Mouse (Mus musculus): Measurements from ENCODE around the gene Zfp64. TPM values are rescaled to one million over a fixed set of nuclear protein-coding genes. Genes with fewer than 3 reads are reported as not detected.
A peak's percentile ranks its signal among the peaks of the same experiment; 100 is the strongest.

Gene Zfp64
- polyA plus RNA-seq, 1 experiment from 2014 or later = 31.7 TPM

DNA sequence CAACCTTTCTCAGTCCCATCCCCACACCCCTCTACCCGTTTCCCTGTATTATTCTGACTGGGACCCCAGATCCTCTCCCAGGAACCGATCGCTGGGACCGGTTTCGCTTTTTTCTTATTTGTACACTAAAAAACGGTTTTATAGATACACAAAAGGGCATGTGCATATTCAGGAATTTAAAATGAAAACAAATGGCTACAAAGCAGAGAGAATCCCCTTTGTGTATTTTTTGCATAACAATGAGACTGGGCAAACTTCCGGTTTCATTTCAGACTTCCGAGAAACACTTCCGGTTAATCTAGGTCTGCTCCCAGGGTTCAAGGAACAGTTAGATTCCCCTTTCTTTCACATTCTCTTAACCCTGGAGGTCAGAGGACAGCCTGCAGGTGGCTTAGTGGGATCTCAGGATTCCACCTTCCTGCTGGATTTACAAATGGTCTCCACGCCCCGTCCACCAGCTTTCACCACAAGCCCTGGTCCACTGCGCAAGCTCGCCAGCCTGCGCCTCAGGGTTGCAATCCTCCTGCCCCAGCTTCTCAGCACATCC lies 4.0 kb upstream of the Zfp64 start:
- no peak overlapping the region for H3K27ac ChIP-seq (ENCODE audit: low read length)
- H3K4me2 ChIP-seq (ENCODE audit: low read depth, low read length) = no peak overlapping the region
- WGBS = 76% methylated on average over 14 of the region's 14 CpGs
- H3K9ac ChIP-seq (ENCODE audit: low read length) = no peak overlapping the region
- no peaks in the 10 kb centered on the region for H3K27me3 ChIP-seq (ENCODE audit: control insufficient read depth, insufficient read depth, low read depth, low read length)
- peaks cover 5% of the 10 kb centered on the region for H3K4me1 ChIP-seq (replicated peaks; ENCODE audit: control insufficient read depth, insufficient read depth, low read length)
- H3K36me3 ChIP-seq (ENCODE audit: control insufficient read depth, insufficient read depth, low read length) = no peaks in the 10 kb centered on the region
- no peak for ATAC-seq (ENCODE audit: low read depth)
- no peak overlapping the region for H3K4me3 ChIP-seq (ENCODE audit: low read length)
- H3K9me3 ChIP-seq (ENCODE audit: control insufficient read depth, low read length) = no peaks in the 10 kb centered on the region

DNA sequence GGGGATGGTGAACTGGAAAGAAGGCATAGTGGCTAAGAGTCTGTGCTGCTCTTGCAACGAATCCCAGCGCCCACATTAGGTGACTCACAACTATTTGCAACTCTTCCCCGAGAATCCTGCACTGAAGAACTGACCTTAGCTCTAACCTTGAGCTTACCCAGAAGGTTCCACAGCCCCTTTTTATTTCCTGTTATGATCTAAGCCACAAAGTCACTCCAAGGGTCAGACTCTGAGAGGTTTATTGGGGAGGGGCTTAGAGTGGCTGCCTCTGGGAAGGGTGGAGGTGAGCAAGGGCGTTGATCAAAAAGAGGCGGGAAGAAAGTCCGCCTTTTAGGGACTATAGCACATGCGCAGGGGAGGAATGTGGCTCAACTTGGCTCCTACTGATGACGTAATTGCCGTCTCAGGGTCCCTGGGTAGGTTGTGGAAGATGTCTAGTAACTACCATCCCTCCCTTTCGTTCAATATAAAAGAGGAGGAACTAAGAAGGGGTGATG lies 511 bp upstream of the Zfp64 start:
- Histone ChIP-seq H3K36me3 (ENCODE audit: control insufficient read depth, insufficient read depth, low read length) (peaks cover 6% of the 10 kb centered on the region), H3K27ac (ENCODE audit: low read length) (peak overlapping the region; percentile 93), H3K4me2 (ENCODE audit: low read depth, low read length) (peak overlapping the region; percentile 95), H3K9ac (ENCODE audit: low read length) (peak overlapping the region; percentile 96), H3K4me3 (ENCODE audit: low read length) (peak overlapping the region; percentile 92), H3K4me1 (replicated peaks; ENCODE audit: control insufficient read depth, insufficient read depth, low read length) (peaks cover 10% of the 10 kb centered on the region), H3K9me3 (ENCODE audit: control insufficient read depth, low read length) (no peaks in the 10 kb centered on the region), H3K27me3 (ENCODE audit: control insufficient read depth, insufficient read depth, low read depth, low read length) (no peaks in the 10 kb centered on the region)
- WGBS = 49% methylated on average over 10 of the region's 10 CpGs
- no peak for ATAC-seq (ENCODE audit: low read depth)

DNA sequence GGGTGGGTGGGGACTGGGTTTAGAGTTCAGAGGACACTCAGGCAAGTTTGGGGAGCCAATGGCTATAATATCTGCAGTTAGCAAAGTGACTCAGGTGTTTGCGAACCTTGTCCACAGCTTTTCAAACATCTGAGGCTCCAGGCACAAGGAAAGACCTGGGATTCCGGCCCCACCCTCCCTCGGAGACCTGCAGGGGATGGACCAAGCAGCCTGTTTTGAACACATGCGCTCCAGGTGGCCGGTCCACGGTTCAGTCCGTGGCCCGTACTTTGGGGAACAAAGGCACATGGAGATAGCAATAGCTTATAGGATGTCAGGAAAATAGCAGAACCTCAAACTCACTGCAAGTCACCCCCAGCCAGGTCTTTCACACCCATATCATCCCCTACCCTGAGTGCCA lies 1.0 kb downstream of the Zfp64 start:
- H3K4me2 ChIP-seq (ENCODE audit: low read depth, low read length) = peak overlapping the region; percentile 95
- peak overlapping the region; percentile 96 for H3K9ac ChIP-seq (ENCODE audit: low read length)
- no peaks in the 10 kb centered on the region for H3K9me3 ChIP-seq (ENCODE audit: control insufficient read depth, low read length)
- ATAC-seq (ENCODE audit: low read depth) = peak; percentile 5; the same call in 1 of the 2 replicates
- H3K27me3 ChIP-seq (ENCODE audit: control insufficient read depth, insufficient read depth, low read depth, low read length) = no peaks in the 10 kb centered on the region
- peaks cover 18% of the 10 kb centered on the region for H3K36me3 ChIP-seq (ENCODE audit: control insufficient read depth, insufficient read depth, low read length)
- peak overlapping the region; percentile 92 for H3K4me3 ChIP-seq (ENCODE audit: low read length)
- 11% methylated on average over 8 of the region's 8 CpGs for WGBS
- no peak overlapping the region for H3K27ac ChIP-seq (ENCODE audit: low read length)
- peaks cover 10% of the 10 kb centered on the region for H3K4me1 ChIP-seq (replicated peaks; ENCODE audit: control insufficient read depth, insufficient read depth, low read length)

DNA sequence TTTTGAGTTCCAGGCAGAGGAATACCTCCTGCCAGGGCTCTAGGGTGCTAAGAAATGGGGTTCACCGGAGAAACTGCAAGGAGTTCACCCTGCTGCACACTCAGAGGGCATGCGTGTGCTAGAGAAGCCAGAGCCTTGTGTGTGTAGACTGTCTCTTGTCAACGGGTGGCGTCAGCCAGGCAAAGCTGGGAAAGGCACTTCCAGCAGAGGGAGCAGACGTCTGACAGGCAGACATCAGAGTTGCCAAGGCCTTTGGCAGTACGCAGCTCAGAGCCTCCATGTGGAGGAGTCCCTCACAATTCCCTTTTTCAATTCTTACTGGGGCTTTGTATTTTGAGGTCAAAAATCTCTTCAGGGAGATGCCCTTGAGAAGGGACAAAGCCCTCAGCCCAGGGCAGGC lies 6.9 kb downstream of the Zfp64 start:
- Histone ChIP-seq H3K27ac (ENCODE audit: low read length) (no peak overlapping the region), H3K9ac (ENCODE audit: low read length) (no peak overlapping the region), H3K4me1 (replicated peaks; ENCODE audit: control insufficient read depth, insufficient read depth, low read length) (no peaks in the 10 kb centered on the region; the same call in 1 of the 2 replicates), H3K27me3 (ENCODE audit: control insufficient read depth, insufficient read depth, low read depth, low read length) (no peaks in the 10 kb centered on the region), H3K36me3 (ENCODE audit: control insufficient read depth, insufficient read depth, low read length) (peaks cover 51% of the 10 kb centered on the region), H3K9me3 (ENCODE audit: control insufficient read depth, low read length) (no peaks in the 10 kb centered on the region), H3K4me3 (ENCODE audit: low read length) (no peak overlapping the region), H3K4me2 (ENCODE audit: low read depth, low read length) (no peak overlapping the region)
- 82% methylated on average over 6 of the region's 6 CpGs for WGBS
- no peak for ATAC-seq (ENCODE audit: low read depth)

DNA sequence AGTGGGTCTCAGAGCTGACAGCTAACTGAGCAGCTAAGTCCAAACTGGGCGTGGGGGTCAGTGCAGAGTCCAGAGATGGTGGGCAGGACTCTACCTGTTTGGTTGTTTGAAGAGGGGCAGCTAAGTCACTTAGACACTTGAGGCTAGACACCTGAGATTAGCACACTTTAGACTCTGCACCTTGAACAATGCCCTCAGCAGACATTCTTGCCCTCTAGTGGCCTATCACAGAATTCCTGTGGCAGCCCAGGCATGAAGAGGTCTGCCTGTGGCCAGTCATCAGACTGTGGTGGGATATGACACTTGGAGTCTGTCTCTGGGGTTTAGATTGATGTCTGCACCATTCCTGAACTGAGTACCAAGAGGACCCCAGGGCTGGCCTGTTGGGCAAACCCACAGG lies 7.7 kb downstream of the Zfp64 start:
- Histone ChIP-seq H3K4me1 (replicated peaks; ENCODE audit: control insufficient read depth, insufficient read depth, low read length) (no peaks in the 10 kb centered on the region), H3K27ac (ENCODE audit: low read length) (no peak overlapping the region), H3K9me3 (ENCODE audit: control insufficient read depth, low read length) (no peaks in the 10 kb centered on the region), H3K4me2 (ENCODE audit: low read depth, low read length) (no peak overlapping the region), H3K27me3 (ENCODE audit: control insufficient read depth, insufficient read depth, low read depth, low read length) (no peaks in the 10 kb centered on the region), H3K36me3 (ENCODE audit: control insufficient read depth, insufficient read depth, low read length) (peaks cover 51% of the 10 kb centered on the region), H3K9ac (ENCODE audit: low read length) (no peak overlapping the region), H3K4me3 (ENCODE audit: low read length) (no peak overlapping the region)
- WGBS = 56% methylated on average over 1 of the region's 1 CpGs
- no peak for ATAC-seq (ENCODE audit: low read depth)

DNA sequence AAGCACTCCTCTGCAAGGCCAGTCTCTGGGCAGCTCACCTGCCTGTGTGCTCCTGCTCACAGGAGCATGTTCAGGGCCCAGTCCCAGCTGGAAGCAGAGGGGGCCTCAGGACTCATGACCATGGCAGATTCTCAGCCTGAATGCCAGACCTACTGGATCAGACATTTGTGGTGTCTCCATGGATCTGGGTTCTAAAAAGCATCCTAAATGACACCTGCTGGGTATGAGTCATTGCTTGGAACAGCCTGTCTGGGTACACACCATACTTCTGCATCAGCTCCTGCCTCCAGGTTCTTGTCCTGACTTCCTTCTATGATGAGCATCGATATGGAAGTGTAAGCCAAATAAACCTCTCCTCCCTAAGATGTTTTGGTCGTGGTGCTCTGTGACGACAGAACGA lies 11.4 kb downstream of the Zfp64 start:
- H3K27ac ChIP-seq (ENCODE audit: low read length) = no peak overlapping the region
- no peaks in the 10 kb centered on the region for H3K27me3 ChIP-seq (ENCODE audit: control insufficient read depth, insufficient read depth, low read depth, low read length)
- H3K4me2 ChIP-seq (ENCODE audit: low read depth, low read length) = no peak overlapping the region
- peaks cover 49% of the 10 kb centered on the region for H3K36me3 ChIP-seq (ENCODE audit: control insufficient read depth, insufficient read depth, low read length)
- H3K9ac ChIP-seq (ENCODE audit: low read length) = no peak overlapping the region
- no peak overlapping the region for H3K4me3 ChIP-seq (ENCODE audit: low read length)
- H3K4me1 ChIP-seq (replicated peaks; ENCODE audit: control insufficient read depth, insufficient read depth, low read length) = no peaks in the 10 kb centered on the region
- no peak for ATAC-seq (ENCODE audit: low read depth)
- H3K9me3 ChIP-seq (ENCODE audit: control insufficient read depth, low read length) = no peaks in the 10 kb centered on the region
- 87% methylated on average over 4 of the region's 4 CpGs for WGBS

DNA sequence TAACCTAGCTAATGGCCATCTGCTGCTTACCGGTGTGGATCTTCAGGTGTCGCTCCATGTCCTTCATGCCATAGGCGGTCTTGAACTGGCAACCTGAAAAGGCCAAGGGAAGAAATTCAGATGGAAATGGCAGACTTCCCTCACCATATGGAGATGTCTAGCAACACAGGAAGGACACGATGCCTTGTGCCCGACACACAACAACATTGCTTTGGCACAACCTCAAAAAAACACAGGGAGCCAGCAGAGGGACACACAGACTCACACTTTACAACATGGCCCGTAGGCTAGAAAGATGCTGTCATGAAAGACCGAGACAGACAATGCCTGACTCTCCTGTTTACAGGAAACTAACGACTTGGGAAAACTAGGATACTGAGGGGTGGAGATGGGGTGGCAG lies 15.4 kb downstream of the Zfp64 start:
- Histone ChIP-seq H3K4me2 (ENCODE audit: low read depth, low read length) (no peak overlapping the region), H3K27me3 (ENCODE audit: control insufficient read depth, insufficient read depth, low read depth, low read length) (no peaks in the 10 kb centered on the region), H3K9me3 (ENCODE audit: control insufficient read depth, low read length) (no peaks in the 10 kb centered on the region), H3K9ac (ENCODE audit: low read length) (no peak overlapping the region), H3K4me3 (ENCODE audit: low read length) (no peak overlapping the region), H3K4me1 (replicated peaks; ENCODE audit: control insufficient read depth, insufficient read depth, low read length) (no peaks in the 10 kb centered on the region), H3K27ac (ENCODE audit: low read length) (no peak overlapping the region), H3K36me3 (ENCODE audit: control insufficient read depth, insufficient read depth, low read length) (peaks cover 41% of the 10 kb centered on the region)
- no peak for ATAC-seq (ENCODE audit: low read depth)
- WGBS = 91% methylated on average over 8 of the region's 8 CpGs

DNA sequence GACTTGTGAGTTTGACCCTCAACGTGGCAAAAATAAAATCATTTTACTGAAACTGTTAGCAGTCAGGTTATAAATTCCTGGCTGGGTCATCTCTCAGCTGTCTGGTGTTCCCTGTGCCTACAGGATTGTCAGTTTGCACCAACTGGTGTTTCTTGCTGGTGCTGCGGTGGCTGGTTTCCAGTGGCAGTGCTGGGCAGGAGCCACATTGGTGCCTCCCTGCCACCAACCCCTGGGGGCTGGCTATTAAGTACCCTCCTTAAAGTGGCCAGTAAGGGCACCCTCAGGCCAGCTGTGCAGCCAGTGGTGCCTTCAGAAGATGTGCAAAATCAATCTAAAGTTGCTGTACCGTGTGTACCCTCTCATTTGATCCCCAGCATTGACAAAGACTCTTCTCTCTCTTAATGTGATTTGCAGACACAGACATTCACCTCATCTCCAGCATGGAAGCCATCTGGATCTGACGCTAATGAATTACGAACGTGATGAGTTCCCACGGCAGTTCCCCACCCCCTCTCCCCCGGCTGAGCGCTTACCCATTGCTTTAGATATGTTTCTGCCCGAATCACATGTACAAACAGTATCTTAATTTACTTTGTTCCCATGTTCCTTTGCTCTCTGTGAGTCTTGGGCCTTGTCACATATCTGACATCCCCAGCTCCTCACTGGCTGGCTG lies 16.0 kb downstream of the Zfp64 start:
- Histone ChIP-seq H3K4me3 (ENCODE audit: low read length) (no peak overlapping the region), H3K4me1 (replicated peaks; ENCODE audit: control insufficient read depth, insufficient read depth, low read length) (no peaks in the 10 kb centered on the region), H3K9ac (ENCODE audit: low read length) (no peak overlapping the region), H3K27me3 (ENCODE audit: control insufficient read depth, insufficient read depth, low read depth, low read length) (no peaks in the 10 kb centered on the region), H3K27ac (ENCODE audit: low read length) (no peak overlapping the region), H3K36me3 (ENCODE audit: control insufficient read depth, insufficient read depth, low read length) (peaks cover 41% of the 10 kb centered on the region), H3K4me2 (ENCODE audit: low read depth, low read length) (no peak overlapping the region), H3K9me3 (ENCODE audit: control insufficient read depth, low read length) (no peaks in the 10 kb centered on the region)
- ATAC-seq (ENCODE audit: low read depth) = no peak
- 84% methylated on average over 10 of the region's 10 CpGs for WGBS

DNA sequence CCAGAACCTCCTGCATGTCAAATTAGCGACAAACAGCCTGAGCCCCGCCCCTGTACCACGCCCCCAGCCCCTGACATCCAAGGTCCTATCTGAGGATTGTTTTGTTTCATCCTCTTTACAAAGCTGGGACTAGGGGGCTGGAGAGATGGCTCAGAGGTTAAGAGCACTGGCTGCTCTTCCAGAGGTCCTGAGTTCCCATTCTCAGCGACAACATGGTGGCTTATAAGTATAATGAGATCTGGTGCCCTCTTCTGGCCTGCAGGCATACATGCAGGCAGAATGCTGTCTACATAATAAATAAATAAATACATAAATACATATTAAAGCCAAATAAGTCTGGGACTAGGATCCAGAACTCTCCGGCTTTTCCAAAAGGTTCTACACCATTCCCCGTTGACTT lies 18.5 kb downstream of the Zfp64 start:
- H3K27me3 ChIP-seq (ENCODE audit: control insufficient read depth, insufficient read depth, low read depth, low read length) = no peaks in the 10 kb centered on the region
- H3K27ac ChIP-seq (ENCODE audit: low read length) = no peak overlapping the region
- H3K9ac ChIP-seq (ENCODE audit: low read length) = no peak overlapping the region
- ATAC-seq (ENCODE audit: low read depth) = no peak
- 87% methylated on average over 6 of the region's 6 CpGs for WGBS
- H3K4me2 ChIP-seq (ENCODE audit: low read depth, low read length) = no peak overlapping the region
- H3K36me3 ChIP-seq (ENCODE audit: control insufficient read depth, insufficient read depth, low read length) = peaks cover 48% of the 10 kb centered on the region
- no peaks in the 10 kb centered on the region for H3K9me3 ChIP-seq (ENCODE audit: control insufficient read depth, low read length)
- no peaks in the 10 kb centered on the region for H3K4me1 ChIP-seq (replicated peaks; ENCODE audit: control insufficient read depth, insufficient read depth, low read length)
- no peak overlapping the region for H3K4me3 ChIP-seq (ENCODE audit: low read length)
